Mouse (Mus musculus) thymus, adult 2 months (tissue): Measurements from ENCODE around the gene Il21r. TPM values are rescaled to one million over a fixed set of nuclear protein-coding genes. Genes with fewer than 3 reads are reported as not detected.
A peak's percentile ranks its signal among the peaks of the same experiment; 100 is the strongest.

ENCODE experiments used
- DNase-seq: peaks from one replicate; pipeline ENCODE4 v3.0.0; 2021
- H3K27ac ChIP-seq: fragments of 200-500 bp; 2 replicates; pipeline ENCODE4 v1.5.1; 2012; ENCODE audit warnings: low read length, control low read depth; ENCODE audit not compliant: control insufficient read depth, insufficient read depth
- H3K27me3 ChIP-seq: fragments of 200-500 bp; 2 replicates; pipeline ENCODE4 v1.6.1; 2012; ENCODE audit warnings: mild to moderate bottlenecking, low read length, moderate library complexity, mixed read lengths; ENCODE audit not compliant: control insufficient read depth, insufficient read depth
- H3K36me3 ChIP-seq: fragments of 200-500 bp; 2 replicates; pipeline ENCODE4 v1.6.1; 2012; ENCODE audit warnings: mild to moderate bottlenecking, low read length, moderate library complexity; ENCODE audit not compliant: control insufficient read depth, insufficient read depth
- H3K4me1 ChIP-seq: fragments of 200-500 bp; replicated peaks from 2 replicates; pipeline ENCODE4 v1.6.1; 2012; ENCODE audit warnings: low read length; ENCODE audit not compliant: control insufficient read depth, insufficient read depth
- H3K4me3 ChIP-seq: fragments of 200-500 bp; 2 replicates; pipeline ENCODE4 v1.5.1; 2012; ENCODE audit warnings: mild to moderate bottlenecking, low read length, control low read depth, moderate library complexity; ENCODE audit not compliant: control insufficient read depth, insufficient read depth
- CTCF ChIP-seq: fragments of 200-500 bp; IDR thresholded peaks from 2 replicates; pipeline ENCODE4 v1.5.1; 2012; ENCODE audit warnings: mild to moderate bottlenecking, control low read depth, low read length, moderate library complexity, borderline replicate concordance; ENCODE audit not compliant: control insufficient read depth, poor library complexity, insufficient read depth; ENCODE audit errors: extremely low read depth
- POLR2A ChIP-seq: fragments of 200-500 bp; IDR thresholded peaks from 2 replicates; pipeline ENCODE4 v1.6.1; 2012; ENCODE audit warnings: mild to moderate bottlenecking, low read length, control low read depth, moderate library complexity; ENCODE audit not compliant: control insufficient read depth, poor library complexity, insufficient read depth; ENCODE audit errors: extremely low read depth
- WGBS: fragments of 180-500 bp; shearing (Covaris S2); methylation state at CpG from one replicate; pipeline ENCODE4 v1.1.7; 2018; 5-methylcytosine and 5-hydroxymethylcytosine counted together
- polyA plus RNA-seq: library from polyadenylated mRNA; depleted of rRNA; stranded (reverse); fragments of >200 nt; gene quantifications from 2 replicates; pipeline ENCODE4 v1.2.3, GENCODE M21; 2012

Il21r gene
- polyA plus RNA-seq, 1 experiment, result 188 TPM

DNA sequence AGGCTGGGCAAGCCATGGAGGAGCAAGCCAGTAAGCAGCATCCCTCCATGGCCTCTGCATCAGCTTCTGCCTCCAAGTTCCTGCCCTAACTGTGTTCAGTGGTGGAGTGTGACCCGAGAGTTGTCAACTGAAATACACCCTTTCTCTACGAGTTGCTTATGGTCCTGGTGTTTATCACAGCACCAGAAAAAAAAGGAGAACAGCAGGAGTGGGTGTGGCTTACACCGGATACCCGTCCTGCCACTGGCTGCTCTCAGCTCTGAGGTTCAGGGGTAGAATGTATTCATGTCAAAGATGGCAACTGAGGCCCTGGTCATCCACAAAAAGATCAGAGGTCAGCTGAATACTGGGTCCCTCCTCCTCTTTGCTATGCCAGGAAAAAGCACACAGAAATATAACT is 16.8 kb downstream of the Il21r start:
- Histone ChIP-seq H3K4me3 (no peak overlapping the region), H3K36me3 (0 out of 2 replicates have a peak, but pooled peaks cover 4% of the 10 kb centered on the region), H3K27me3 (no peaks in the 10 kb centered on the region), H3K4me1 (peaks cover 38% of the 10 kb centered on the region), H3K27ac (no peak overlapping the region)
- WGBS, result 80% methylated on average over 4 of the region's 4 CpGs
- TF ChIP-seq POLR2A, result no peak
- no peak for TF ChIP-seq CTCF
- no peak for DNase-seq

DNA sequence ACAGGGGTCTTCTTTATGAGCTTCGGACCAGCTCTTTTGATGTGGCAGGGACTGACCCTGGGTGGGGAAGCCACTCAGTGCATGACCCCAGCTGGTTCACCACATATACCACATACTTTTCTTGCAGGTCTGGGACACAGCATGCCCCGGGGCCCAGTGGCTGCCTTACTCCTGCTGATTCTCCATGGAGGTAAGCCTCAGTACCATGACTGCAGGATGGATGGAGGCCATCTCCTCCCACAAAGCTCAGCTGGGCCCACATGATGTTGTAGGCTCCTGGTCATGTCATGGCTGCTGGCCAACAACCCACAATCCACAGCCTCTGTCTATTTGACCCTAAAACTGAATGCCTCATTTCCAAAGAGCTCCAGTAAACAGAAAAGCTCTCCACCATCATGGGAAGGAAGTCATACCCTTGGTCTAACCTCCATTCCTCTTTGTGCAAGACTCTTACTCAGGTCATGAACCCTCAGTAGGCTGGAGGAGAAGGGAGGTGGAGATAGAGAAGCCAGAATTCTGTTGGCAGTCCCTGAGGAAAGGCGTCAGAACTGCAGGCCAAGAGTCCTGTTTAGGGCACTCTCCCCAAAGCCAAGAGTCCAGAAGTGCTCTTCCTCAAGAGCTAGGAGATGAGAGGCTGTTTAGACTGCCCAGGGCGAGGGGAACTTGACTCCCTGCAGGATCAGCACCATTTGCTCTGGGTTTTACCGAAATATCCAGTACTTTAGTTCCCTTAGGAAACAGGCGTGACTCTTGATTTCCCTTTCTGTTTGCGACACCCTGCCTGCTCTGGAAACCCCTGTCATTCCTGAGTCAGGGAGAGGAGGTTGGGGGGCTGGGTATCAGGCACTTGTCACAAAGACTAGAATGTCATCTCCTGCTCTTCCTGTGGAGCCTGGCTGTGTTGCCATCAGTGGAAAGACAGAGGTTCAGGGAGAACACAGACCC is 19.8 kb downstream of the Il21r start:
- 0 out of 2 replicates have a peak, but pooled peaks cover 8% of the 10 kb centered on the region for H3K36me3 ChIP-seq
- TF ChIP-seq POLR2A (no peak), CTCF (no peak)

DNA sequence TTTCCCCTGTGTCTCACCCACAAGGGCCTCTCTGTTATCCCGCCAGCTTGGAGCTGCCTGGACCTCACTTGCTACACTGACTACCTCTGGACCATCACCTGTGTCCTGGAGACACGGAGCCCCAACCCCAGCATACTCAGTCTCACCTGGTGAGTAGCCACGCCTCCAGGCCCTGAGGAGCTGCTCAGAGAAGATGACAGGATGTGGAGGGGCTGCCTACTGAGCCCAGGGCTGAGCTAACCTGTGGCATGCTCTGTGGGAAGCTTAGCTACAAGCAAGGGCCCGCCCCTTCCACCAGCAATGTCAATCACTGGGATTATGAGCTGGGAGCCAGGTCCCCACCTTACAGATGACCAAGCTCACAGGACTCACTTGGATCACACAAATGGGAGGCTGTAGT is 22.0 kb downstream of the Il21r start:
- peak; percentile 64 for DNase-seq
- no peaks in the 10 kb centered on the region for H3K27me3 ChIP-seq
- H3K27ac ChIP-seq, result no peak overlapping the region
- H3K4me1 ChIP-seq, result peaks cover 53% of the 10 kb centered on the region
- TF ChIP-seq CTCF (no peak), POLR2A (no peak)
- H3K4me3 ChIP-seq, result no peak overlapping the region
- peaks cover 17% of the 10 kb centered on the region; the same call in 1 of the 2 replicates for H3K36me3 ChIP-seq
- 33% methylated on average over 4 of the region's 4 CpGs for WGBS

More for the DNA sequence above, 19.8 kb downstream of the Il21r start:
- DNase-seq, result no peak
- peaks cover 49% of the 10 kb centered on the region for H3K4me1 ChIP-seq
- H3K27ac ChIP-seq, result no peak overlapping the region
- H3K27me3 ChIP-seq, result no peaks in the 10 kb centered on the region
- H3K4me3 ChIP-seq, result no peak overlapping the region
- WGBS, result 71% methylated on average over 7 of the region's 7 CpGs

DNA sequence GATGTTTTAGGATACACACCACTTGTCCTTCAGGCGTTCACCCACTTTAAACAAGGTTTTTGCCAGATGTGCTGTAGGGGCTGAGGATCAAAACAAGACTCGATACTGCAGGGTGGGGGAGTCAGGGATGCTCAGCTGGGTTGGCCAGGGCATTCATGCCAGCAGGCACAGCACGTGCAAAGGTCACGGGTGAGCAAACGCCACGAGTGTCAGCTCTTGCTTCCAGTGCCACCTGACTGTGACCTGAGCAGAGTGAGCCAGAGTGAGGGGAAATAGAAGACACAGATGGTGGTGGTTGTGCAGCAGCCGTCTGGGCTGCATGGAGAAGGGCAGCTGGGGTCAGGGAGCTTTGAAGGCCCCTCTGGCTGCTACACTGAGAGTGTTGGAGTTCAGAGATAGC is 22.6 kb downstream of the Il21r start:
- 34% methylated on average over 7 of the region's 7 CpGs for WGBS
- TF ChIP-seq CTCF (no peak), POLR2A (no peak)
- DNase-seq, result peak; percentile 19
- Histone ChIP-seq H3K4me3 (no peak overlapping the region), H3K27ac (no peak overlapping the region), H3K4me1 (peaks cover 49% of the 10 kb centered on the region), H3K36me3 (peaks cover 17% of the 10 kb centered on the region; the same call in 1 of the 2 replicates), H3K27me3 (no peaks in the 10 kb centered on the region)

DNA sequence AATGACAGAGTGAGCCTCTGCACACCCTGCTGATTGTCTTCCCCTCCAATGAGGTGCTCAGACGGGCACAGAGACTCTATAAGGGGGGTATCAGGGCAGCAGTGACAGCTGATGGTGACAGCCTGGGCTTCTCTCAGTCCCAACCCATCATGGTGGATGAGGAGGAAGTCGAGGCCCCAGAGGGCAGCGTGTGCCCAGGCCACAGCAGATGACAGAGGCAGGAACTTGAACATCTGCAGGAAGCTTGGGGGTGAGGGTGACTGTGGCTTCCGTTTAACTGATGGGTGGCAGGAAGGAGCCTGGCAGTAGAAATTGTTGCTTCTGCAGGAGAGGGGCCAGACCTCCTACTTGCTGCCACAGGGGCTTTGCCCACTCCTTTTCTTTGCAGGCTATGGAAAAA is 27.1 kb downstream of the Il21r start:
- peaks cover 37% of the 10 kb centered on the region for H3K4me1 ChIP-seq
- H3K36me3 ChIP-seq, result peaks cover 20% of the 10 kb centered on the region
- H3K27me3 ChIP-seq, result no peaks in the 10 kb centered on the region
- 1% methylated on average over 4 of the region's 4 CpGs for WGBS
- peak overlapping the region; percentile 96 for H3K4me3 ChIP-seq
- H3K27ac ChIP-seq, result peak overlapping the region; percentile 98
- peak; percentile 88 for DNase-seq
- TF ChIP-seq POLR2A (peak; percentile 92), CTCF (0 out of 2 replicates have a peak, but pooled peaks have one; percentile 51)

DNA sequence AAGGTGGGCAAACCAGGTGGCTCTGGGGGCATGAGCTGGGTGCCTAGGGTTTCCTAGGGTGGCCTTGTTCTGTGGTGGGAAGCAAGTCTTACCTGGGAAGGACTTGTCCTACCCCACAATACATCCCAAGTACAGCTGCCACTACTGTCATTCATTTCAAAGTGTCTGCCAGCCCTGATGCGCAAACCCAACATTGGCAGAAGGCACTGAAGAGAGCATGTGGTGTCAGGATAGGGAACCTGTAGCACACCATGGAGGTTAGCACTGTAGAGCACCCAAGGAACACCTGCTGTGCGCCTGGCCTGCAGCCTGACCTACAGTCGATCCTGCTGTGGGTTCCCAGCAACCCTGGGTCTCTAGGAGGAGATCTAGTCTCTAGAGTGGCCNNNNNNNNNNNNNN is 27.8 kb downstream of the Il21r start:
- peaks cover 20% of the 10 kb centered on the region for H3K36me3 ChIP-seq
- WGBS, result 1% methylated on average over 3 of the region's 3 CpGs
- H3K4me1 ChIP-seq, result peaks cover 33% of the 10 kb centered on the region
- peak overlapping the region; percentile 96 for H3K4me3 ChIP-seq
- peak; percentile 45 for DNase-seq
- no peaks in the 10 kb centered on the region for H3K27me3 ChIP-seq
- TF ChIP-seq CTCF (no peak), POLR2A (no peak)
- H3K27ac ChIP-seq, result peak overlapping the region; percentile 98
